Comparison of ENCODE assay signal across 16 mouse cellular contexts in genomic region chr9:16026054-16026453, GRCm38 (mm10).
DNase-seq lines count a peak whose midpoint lies in the region; ATAC-seq and TF ChIP-seq lines count a peak whose summit lies in the region.
"Had no signal": no experiment of that assay in that cellular context is flagged by ENCODE, and none has a peak within 500 bp of the region (broad histone marks: within the 10 kb centered on the region; RNA-seq: fewer than 3 reads in every experiment).

No protein-coding gene starts in this region.

- no peaks in the 10 kb centered on the region for H3K27me3 ChIP-seq in kidney, embryonic 16.5 days (ENCODE audit: insufficient read depth, low read length)
- no peaks in the 10 kb centered on the region for H3K27me3 ChIP-seq in midbrain, postnatal 0 days (ENCODE audit: insufficient read depth, low read length)
- no peaks in the 10 kb centered on the region for H3K27me3 ChIP-seq in midbrain, embryonic 14.5 days (ENCODE audit: control insufficient read depth, insufficient read depth, low read length)
- H3K27me3 ChIP-seq in forebrain, postnatal 0 days (ENCODE audit: insufficient read depth, low read length) = no peaks in the 10 kb centered on the region
- H3K27me3 ChIP-seq: heart, embryonic 15.5 days; liver, embryonic 12.5 days had no signal

- H3K4me1 ChIP-seq in kidney, embryonic 16.5 days (ENCODE audit: insufficient read depth, low read length) = peaks cover 11% of the 10 kb centered on the region; the same call in 1 of the 2 replicates
- H3K4me1 ChIP-seq in midbrain, postnatal 0 days (ENCODE audit: insufficient read depth, low read length) = no peaks in the 10 kb centered on the region
- H3K4me1 ChIP-seq in midbrain, embryonic 14.5 days (ENCODE audit: control insufficient read depth, insufficient read depth, low read length) = no peaks in the 10 kb centered on the region
- peaks cover 13% of the 10 kb centered on the region; the same call in 1 of the 2 replicates for H3K4me1 ChIP-seq in forebrain, postnatal 0 days (ENCODE audit: insufficient read depth)
- H3K4me1 ChIP-seq: heart, embryonic 15.5 days; liver, embryonic 12.5 days had no signal

- H3K4me2 ChIP-seq in kidney, embryonic 16.5 days (replicated peaks; ENCODE audit: low read depth, low read length) = no peak overlapping the region
- no peak overlapping the region for H3K4me2 ChIP-seq in midbrain, postnatal 0 days (ENCODE audit: low read depth, low read length, poor library complexity, severe bottlenecking)
- no peak overlapping the region for H3K4me2 ChIP-seq in midbrain, embryonic 14.5 days (ENCODE audit: low read length)
- no peak overlapping the region for H3K4me2 ChIP-seq in forebrain, postnatal 0 days (ENCODE audit: low read depth)
- H3K4me2 ChIP-seq: heart, embryonic 15.5 days; liver, embryonic 12.5 days; lung, embryonic 14.5 days had no signal

- TF ChIP-seq CTCF in midbrain, postnatal 0 days (IDR thresholded peaks at IDR 0.05) = no peak
- TF ChIP-seq CTCF in forebrain, postnatal 0 days (IDR thresholded peaks at IDR 0.05; ENCODE audit: low read depth) = no peak

- H3K27ac ChIP-seq in kidney, embryonic 16.5 days (ENCODE audit: low read length) = peak overlapping the region; percentile 17
- no peak overlapping the region for H3K27ac ChIP-seq in midbrain, postnatal 0 days (ENCODE audit: low read depth, low read length)
- H3K27ac ChIP-seq in midbrain, embryonic 14.5 days (replicated peaks; ENCODE audit: low read depth, low read length) = no peak overlapping the region
- no peak overlapping the region for H3K27ac ChIP-seq in forebrain, postnatal 0 days (ENCODE audit: low read depth, low read length)
- H3K27ac ChIP-seq: heart, embryonic 15.5 days; liver, embryonic 12.5 days had no signal

- WGBS in kidney, embryonic 16.5 days = 49% methylated on average over 4 of the region's 4 CpGs
- 60% methylated on average over 4 of the region's 4 CpGs for WGBS in midbrain, postnatal 0 days
- 58% methylated on average over 4 of the region's 4 CpGs for WGBS in midbrain, embryonic 14.5 days
- 18% methylated on average over 4 of the region's 4 CpGs for WGBS in forebrain, postnatal 0 days

- no peaks in the 10 kb centered on the region for H3K9me3 ChIP-seq in kidney, embryonic 16.5 days (ENCODE audit: low read length)
- H3K9me3 ChIP-seq in midbrain, postnatal 0 days (ENCODE audit: low read length) = no peaks in the 10 kb centered on the region
- H3K9me3 ChIP-seq in midbrain, embryonic 14.5 days (ENCODE audit: control insufficient read depth, low read length) = no peaks in the 10 kb centered on the region
- H3K9me3 ChIP-seq in forebrain, postnatal 0 days (ENCODE audit: low read length) = no peaks in the 10 kb centered on the region
- H3K9me3 ChIP-seq: heart, embryonic 15.5 days; liver, embryonic 12.5 days had no signal

- H3K4me3 ChIP-seq in kidney, embryonic 16.5 days (ENCODE audit: low read length) = no peak overlapping the region
- H3K4me3 ChIP-seq in midbrain, postnatal 0 days (ENCODE audit: low read depth, low read length) = no peak overlapping the region
- H3K4me3 ChIP-seq in midbrain, embryonic 14.5 days (replicated peaks; ENCODE audit: low read depth, low read length) = no peak overlapping the region
- no peak overlapping the region for H3K4me3 ChIP-seq in forebrain, postnatal 0 days (ENCODE audit: low read depth, low read length)
- H3K4me3 ChIP-seq: heart, embryonic 15.5 days; liver, embryonic 12.5 days had no signal

- ATAC-seq in kidney, embryonic 16.5 days (ENCODE audit: low FRiP score, low TSS enrichment) = no peak
- ATAC-seq in midbrain, postnatal 0 days (ENCODE audit: low FRiP score) = no peak
- no peak for ATAC-seq in midbrain, embryonic 14.5 days (ENCODE audit: low FRiP score, low TSS enrichment)
- ATAC-seq in forebrain, postnatal 0 days = peak; percentile 55
- ATAC-seq: liver, embryonic 12.5 days had no signal

- DNase-seq in kidney, adult 18-20 months = no peak
- peak; percentile 5 for DNase-seq in midbrain, postnatal 0 days (ENCODE audit: low spot score)
- DNase-seq in midbrain, embryonic 14.5 days = no peak
- DNase-seq in forebrain, postnatal 0 days = peak; percentile 59
- no peak for DNase-seq in frontal cortex, postnatal 25 days (ENCODE audit: low spot score in 2 of 2)
- DNase-seq in right cerebral cortex, postnatal 10 days (ENCODE audit: low spot score in 2 of 2) = no peak
- DNase-seq: B cell, adult 2 months; cerebellum, adult 8-10 months; gastrocnemius, postnatal 36 days; kidney, adult 2 months; lung, embryonic 14.5 days; lung, postnatal 36 days; thymus, postnatal 4 days had no signal

- H3K9ac ChIP-seq in kidney, embryonic 16.5 days (replicated peaks; ENCODE audit: low read length) = no peak overlapping the region
- no peak overlapping the region for H3K9ac ChIP-seq in midbrain, postnatal 0 days (replicated peaks; ENCODE audit: low read length, poor library complexity, severe bottlenecking)
- H3K9ac ChIP-seq in midbrain, embryonic 14.5 days (replicated peaks; ENCODE audit: low read length) = no peak overlapping the region
- no peak overlapping the region for H3K9ac ChIP-seq in forebrain, postnatal 0 days
- H3K9ac ChIP-seq: heart, embryonic 15.5 days; liver, embryonic 12.5 days; lung, embryonic 14.5 days had no signal

- H3K36me3 ChIP-seq in kidney, embryonic 16.5 days (ENCODE audit: insufficient read depth, low read length) = no peaks in the 10 kb centered on the region
- H3K36me3 ChIP-seq in midbrain, postnatal 0 days (ENCODE audit: insufficient read depth, low read length) = no peaks in the 10 kb centered on the region
- H3K36me3 ChIP-seq in midbrain, embryonic 14.5 days (ENCODE audit: control insufficient read depth, insufficient read depth, low read length) = no peaks in the 10 kb centered on the region
- no peaks in the 10 kb centered on the region for H3K36me3 ChIP-seq in forebrain, postnatal 0 days (ENCODE audit: insufficient read depth)
- H3K36me3 ChIP-seq: heart, embryonic 15.5 days; liver, embryonic 12.5 days had no signal

Comparison
In these comparisons a context has a peak if more than half of its experiments do, and no peak if none do; other contexts are left out.
1. DNase-seq: peak in midbrain, postnatal 0 days (single experiment) and forebrain, postnatal 0 days (single experiment); none in kidney, adult 18-20 months (single experiment), midbrain, embryonic 14.5 days (single experiment), frontal cortex, postnatal 25 days (0 of 2) and right cerebral cortex, postnatal 10 days (0 of 2).